Mouse (Mus musculus) myocyte (in vitro differentiated cells): ENCODE measurements around the gene Srcap.

Source experiments
- MAX ChIP-seq: IDR thresholded peaks from one replicate; pipeline ENCODE4 v1.6.1; 2011; ENCODE audit warnings: low read depth, mild to moderate bottlenecking, control low read depth
- MYOD1 ChIP-seq, 3 experiments: IDR thresholded peaks; one replicate each; pipeline ENCODE4 v1.6.1; 2011; ENCODE audit warnings: control low read depth in 2 of 3, low read depth in 2 of 3, mild to moderate bottlenecking in 2 of 3, moderate library complexity in 1 of 3; ENCODE audit not compliant: insufficient read length in 2 of 3, control insufficient read depth in 1 of 3
- MYOG ChIP-seq, 3 experiments: IDR thresholded peaks; one replicate each; pipeline ENCODE4 v1.6.1; 2011; ENCODE audit warnings: control low read depth in 2 of 3, low read depth in 2 of 3, mild to moderate bottlenecking in 2 of 3; ENCODE audit not compliant: insufficient read length in 2 of 3, control insufficient read depth in 1 of 3, insufficient read depth in 1 of 3
- POLR2A ChIP-seq: IDR thresholded peaks from one replicate; pipeline ENCODE4 v1.6.1; 2011; ENCODE audit warnings: low read depth, mild to moderate bottlenecking, control low read depth, moderate library complexity; ENCODE audit not compliant: insufficient read length
- POLR2AphosphoS2 ChIP-seq: IDR thresholded peaks from one replicate; pipeline ENCODE4 v1.6.1; 2011; ENCODE audit warnings: low read depth, control low read depth; ENCODE audit not compliant: insufficient read length
- REST ChIP-seq: IDR thresholded peaks from one replicate; pipeline ENCODE4 v1.6.1; 2011; ENCODE audit warnings: mild to moderate bottlenecking, control low read depth, moderate library complexity; ENCODE audit not compliant: insufficient read depth, insufficient read length
- TCF12 ChIP-seq: IDR thresholded peaks from one replicate; pipeline ENCODE4 v1.6.1; 2011; ENCODE audit warnings: mild to moderate bottlenecking, control low read depth; ENCODE audit not compliant: poor library complexity, insufficient read depth, severe bottlenecking
- TCF3 ChIP-seq: IDR thresholded peaks from one replicate; pipeline ENCODE4 v1.6.1; 2011; ENCODE audit warnings: low read depth, control low read depth; ENCODE audit not compliant: insufficient read length
- USF1 ChIP-seq: IDR thresholded peaks from one replicate; pipeline ENCODE4 v1.6.1; 2011; ENCODE audit warnings: low read depth, mild to moderate bottlenecking, control low read depth, moderate library complexity

DNA sequence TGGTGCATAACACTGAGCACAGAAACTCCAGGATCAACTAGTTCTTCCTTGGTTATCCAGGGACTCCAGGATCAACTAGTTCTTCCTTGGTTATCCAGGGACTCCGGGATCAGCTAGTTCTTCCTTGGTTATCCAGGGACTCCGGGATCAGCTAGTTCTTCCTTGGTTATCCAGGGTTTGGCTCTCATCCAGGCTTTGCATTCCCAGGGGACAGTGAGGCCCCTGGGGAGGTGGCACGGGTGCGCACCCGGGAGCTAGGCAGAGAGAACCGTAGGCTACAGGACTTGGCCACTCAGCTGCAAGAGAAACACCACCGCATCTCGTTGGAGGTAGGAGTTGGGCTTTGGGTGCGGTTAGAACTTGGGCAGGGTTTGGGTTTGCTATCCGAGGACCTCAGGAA lies 79.3 kb downstream of the Srcap start:
- no peak for TF ChIP-seq POLR2AphosphoS2
- TF ChIP-seq POLR2A = no peak
- no peak for TF ChIP-seq TCF3
- TF ChIP-seq MAX = no peak
- TF ChIP-seq TCF12 = no peak
- no peak for TF ChIP-seq MYOD1 (IDR thresholded peaks at IDR 0.05; ENCODE audit: control insufficient read depth in 1 of 3, insufficient read length in 2 of 3, low read depth in 2 of 3)
- no peak for TF ChIP-seq MYOG (IDR thresholded peaks at IDR 0.05; ENCODE audit: control insufficient read depth in 1 of 3, insufficient read depth in 1 of 3, insufficient read length in 2 of 3, low read depth in 2 of 3)
- TF ChIP-seq REST = no peak
- no peak for TF ChIP-seq USF1
